Mouse (Mus musculus) heart, adult 2 months (tissue): ENCODE measurements around the gene 1110032A03Rik.

Experiments
- CTCF ChIP-seq: fragments of 200-600 bp; IDR thresholded peaks from 2 replicates; pipeline ENCODE4 v1.8.1; 2022; ENCODE audit warnings: antibody characterized with exemption, mild to moderate bottlenecking, moderate library complexity
- EP300 ChIP-seq: fragments of 200-500 bp; IDR thresholded peaks from 2 replicates; pipeline ENCODE4 v1.6.1; 2011; ENCODE audit warnings: low read depth, low read length, control low read depth; ENCODE audit not compliant: insufficient read depth
- POLR2A ChIP-seq: fragments of 200-500 bp; IDR thresholded peaks from 2 replicates; pipeline ENCODE4 v1.6.1; 2011; ENCODE audit warnings: mild to moderate bottlenecking, low read depth, low read length, control low read depth; ENCODE audit not compliant: insufficient read depth

DNA sequence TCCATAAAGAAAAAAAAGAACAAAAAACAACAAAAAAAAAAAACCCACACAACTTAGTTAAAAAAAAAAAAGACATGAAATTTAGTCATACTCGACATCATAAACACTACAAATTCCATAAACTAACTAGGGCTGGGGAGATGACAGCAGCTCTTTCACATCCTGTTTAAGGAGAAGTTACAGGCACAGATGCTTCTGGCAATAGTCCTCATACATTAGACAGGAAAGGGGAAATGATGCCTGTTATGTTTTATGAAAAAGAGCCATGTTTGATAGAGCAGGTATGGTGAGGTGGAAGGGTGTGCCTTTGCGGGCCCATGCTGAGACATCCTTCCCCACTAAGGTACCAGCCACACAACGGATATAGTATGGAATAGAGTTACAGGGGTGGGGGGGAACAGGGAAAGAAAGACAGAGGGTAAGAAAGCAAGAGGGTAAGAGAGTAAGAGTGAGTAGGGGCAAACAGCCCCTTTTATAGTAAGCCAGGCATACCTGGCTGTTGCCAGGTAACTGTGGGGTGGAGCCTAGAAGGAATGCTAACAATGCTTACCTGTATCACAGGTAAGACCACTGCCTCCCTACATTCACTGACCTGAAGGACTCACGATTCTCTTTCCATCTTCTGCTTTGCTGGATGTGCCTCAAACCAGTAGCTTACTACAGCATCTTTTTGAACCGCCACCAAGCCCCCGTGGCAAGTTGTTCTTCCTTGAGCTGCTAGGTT, 13.6 kb downstream of the 1110032A03Rik start:
- TF ChIP-seq CTCF (no peak), POLR2A (no peak), EP300 (no peak)
